In genomic region chr15:96712338-96712737, GRCm38 (mm10) we compare ENCODE assay signal across 31 mouse cellular contexts.
"Had no signal": no experiment of that assay in that cellular context is flagged by ENCODE, and none has a peak within 500 bp of the region (broad histone marks: within the 10 kb centered on the region; RNA-seq: fewer than 3 reads in every experiment).

No protein-coding gene starts in this region.

- H3K4me3 ChIP-seq: limb, embryonic 10.5 days; limb, embryonic 12.5 days; limb, embryonic 13.5 days; limb, embryonic 15.5 days; liver, embryonic 12.5 days; liver, embryonic 15.5 days; lung, embryonic 15.5 days; megakaryocyte, embryonic 14.5 days; midbrain, embryonic 10.5 days; midbrain, embryonic 12.5 days; midbrain, embryonic 13.5 days; midbrain, embryonic 15.5 days; myocyte; neural tube, embryonic 12.5 days; neural tube, embryonic 13.5 days had no signal

- DNase-seq: left cerebral cortex, postnatal 4 days; liver, postnatal 0 days; lung, adult 18-20 months; lung, adult 2 months; lung, embryonic 14.5 days; lung, postnatal 10 days; lung, postnatal 14 days; lung, postnatal 36 days; lung, postnatal 4 days; midbrain, embryonic 14.5 days had no signal

- H3K27me3 ChIP-seq: limb, embryonic 12.5 days; limb, embryonic 13.5 days; limb, embryonic 15.5 days; liver, embryonic 12.5 days; liver, embryonic 15.5 days; lung, embryonic 15.5 days; megakaryocyte, embryonic 14.5 days; midbrain, embryonic 12.5 days; midbrain, embryonic 13.5 days; midbrain, embryonic 15.5 days; neural tube, embryonic 12.5 days; neural tube, embryonic 13.5 days had no signal

- H3K4me2 ChIP-seq: limb, embryonic 12.5 days; limb, embryonic 13.5 days; limb, embryonic 15.5 days; liver, embryonic 11.5 days; liver, embryonic 12.5 days; liver, embryonic 15.5 days; lung, embryonic 14.5 days; lung, embryonic 15.5 days; midbrain, embryonic 11.5 days; midbrain, embryonic 12.5 days; midbrain, embryonic 13.5 days; midbrain, embryonic 15.5 days; neural tube, embryonic 12.5 days; neural tube, embryonic 13.5 days had no signal

- H3K27ac ChIP-seq: limb, embryonic 10.5 days; limb, embryonic 12.5 days; limb, embryonic 13.5 days; limb, embryonic 15.5 days; liver, embryonic 12.5 days; liver, embryonic 14.5 days; liver, embryonic 15.5 days; lung, embryonic 15.5 days; macrophage; midbrain, embryonic 10.5 days; midbrain, embryonic 12.5 days; midbrain, embryonic 13.5 days; midbrain, embryonic 15.5 days; neural tube, embryonic 12.5 days; neural tube, embryonic 13.5 days had no signal

- H3K36me3 ChIP-seq: limb, embryonic 10.5 days; limb, embryonic 12.5 days; limb, embryonic 13.5 days; limb, embryonic 15.5 days; liver, embryonic 12.5 days; liver, embryonic 15.5 days; lung, embryonic 15.5 days; midbrain, embryonic 10.5 days; midbrain, embryonic 12.5 days; midbrain, embryonic 13.5 days; midbrain, embryonic 15.5 days; neural tube, embryonic 12.5 days; neural tube, embryonic 13.5 days had no signal

- H3K9ac ChIP-seq: limb, embryonic 12.5 days; limb, embryonic 13.5 days; limb, embryonic 15.5 days; liver, embryonic 12.5 days; liver, embryonic 14.5 days; liver, embryonic 15.5 days; liver, postnatal 0 days; lung, embryonic 14.5 days; lung, embryonic 15.5 days; midbrain, embryonic 12.5 days; midbrain, embryonic 13.5 days; midbrain, embryonic 15.5 days; neural tube, embryonic 12.5 days; neural tube, embryonic 13.5 days had no signal

- H3K9me3 ChIP-seq: limb, embryonic 10.5 days; limb, embryonic 12.5 days; limb, embryonic 13.5 days; limb, embryonic 15.5 days; liver, embryonic 12.5 days; liver, embryonic 15.5 days; lung, embryonic 15.5 days; megakaryocyte, embryonic 14.5 days; midbrain, embryonic 10.5 days; midbrain, embryonic 12.5 days; midbrain, embryonic 13.5 days; midbrain, embryonic 15.5 days; neural tube, embryonic 12.5 days; neural tube, embryonic 13.5 days had no signal

- ATAC-seq: liver, embryonic 12.5 days; liver, postnatal 0 days; lung, postnatal 0 days; midbrain, embryonic 13.5 days; midbrain, embryonic 15.5 days; midbrain, embryonic 16.5 days had no signal
